Mouse (Mus musculus) retina, postnatal 7 days (tissue): Measurements from ENCODE around the gene Nox3.

Experiments
- DNase-seq: peaks from one replicate; pipeline ENCODE4 v3.0.0-alpha.2; 2012; ENCODE audit warnings: low read depth, low spot score

Nox3 gene

GRCm38 (mm10) chr17:3610307-3610754 is 85.7 kb downstream of the Nox3 start:
- no peak for DNase-seq

- DNase-seq = no peak
Measured at GRCm38 (mm10) chr17:3602954-3603672, 92.9 kb downstream of the Nox3 start.

- no peak for DNase-seq
Measured at GRCm38 (mm10) chr17:3598393-3598792, 97.7 kb downstream of the Nox3 start.

GRCm38 (mm10) chr17:3597866-3598265 is 98.2 kb downstream of the Nox3 start:
- no peak for DNase-seq

GRCm38 (mm10) chr17:3597130-3597529 is 98.9 kb downstream of the Nox3 start:
- DNase-seq = no peak
